Mouse (Mus musculus) kidney, embryonic 14.5 days (tissue): ENCODE data around the gene Capn2. TPM values are rescaled to one million over a fixed set of nuclear protein-coding genes. Genes with fewer than 3 reads are reported as not detected.
A peak's percentile ranks its signal among the peaks of the same experiment; 100 is the strongest.

ENCODE experiments used
- ATAC-seq: fragments of 200-750 bp; cut with Nextera tagmentation; 2 replicates; pipeline ENCODE4 v1.8.0; 2017; ENCODE audit warnings: moderate number of reproducible peaks, mild to moderate bottlenecking, moderate TSS enrichment, moderate library complexity; ENCODE audit not compliant: low FRiP score, low TSS enrichment
- H3K27ac ChIP-seq: fragments of 300-500 bp; sonication (generic); 2 replicates; pipeline ENCODE4 v1.5.1; 2014; ENCODE audit warnings: low read depth, mild to moderate bottlenecking, low read length, moderate library complexity, mixed read lengths
- H3K27me3 ChIP-seq: fragments of 300-500 bp; sonication (generic); 2 replicates; pipeline ENCODE4 v1.6.1; 2014; ENCODE audit warnings: mild to moderate bottlenecking, low read length; ENCODE audit not compliant: control insufficient read depth, insufficient read depth
- H3K36me3 ChIP-seq: fragments of 300-500 bp; sonication (generic); 2 replicates; pipeline ENCODE4 v1.6.1; 2014; ENCODE audit warnings: low read length, mixed read lengths; ENCODE audit not compliant: control insufficient read depth, insufficient read depth
- H3K4me1 ChIP-seq: fragments of 300-500 bp; sonication (generic); 2 replicates; pipeline ENCODE4 v1.6.1; 2014; ENCODE audit warnings: low read length, mixed read lengths; ENCODE audit not compliant: control insufficient read depth, insufficient read depth
- H3K4me2 ChIP-seq: fragments of 300-500 bp; sonication (generic); replicated peaks from 2 replicates; pipeline ENCODE4 v1.6.1; 2014; ENCODE audit warnings: low read depth, mild to moderate bottlenecking, low read length
- H3K4me3 ChIP-seq: fragments of 300-500 bp; sonication (generic); 2 replicates; pipeline ENCODE4 v1.5.1; 2014; ENCODE audit warnings: mild to moderate bottlenecking, low read length
- H3K9ac ChIP-seq: fragments of 300-500 bp; sonication (generic); 2 replicates; pipeline ENCODE4 v1.6.1; 2014; ENCODE audit warnings: low read depth, mild to moderate bottlenecking, low read length, moderate library complexity
- H3K9me3 ChIP-seq: fragments of 300-500 bp; sonication (generic); 2 replicates; pipeline ENCODE4 v1.6.1; 2016; ENCODE audit warnings: low read length; ENCODE audit not compliant: control insufficient read depth
- WGBS: fragments of 180-500 bp; shearing (Covaris S2); extraction: QIAGEN DNeasy Blood & Tissue Kit; methylation state at CpG from one replicate; pipeline ENCODE4 v1.1.7; 2014; 5-methylcytosine and 5-hydroxymethylcytosine counted together
- polyA plus RNA-seq: library from polyadenylated mRNA; unstranded; fragments of >200 nt; fragmentation: Nextera tagmentation; extraction: Ambion mirVana; gene quantifications from 2 replicates; pipeline ENCODE4 v1.2.1, GENCODE M21; 2014

Gene Capn2
- polyA plus RNA-seq, 1 experiment from 2014 or later: 94.7 TPM

GRCm38 (mm10) chr1:182527921-182528858 is 10.8 kb upstream of the Capn2 start:
- Histone ChIP-seq H3K4me1 (peaks cover 15% of the 10 kb centered on the region), H3K36me3 (no peaks in the 10 kb centered on the region), H3K4me2 (peak overlapping the region; percentile 3), H3K27me3 (peaks cover 3% of the 10 kb centered on the region; the same call in 1 of the 2 replicates), H3K4me3 (no peak overlapping the region), H3K9me3 (0 out of 2 replicates have a peak, but pooled peaks cover 2% of the 10 kb centered on the region), H3K9ac (0 out of 2 replicates have a peak overlapping the region, but pooled peaks have one; percentile 7), H3K27ac (no peak overlapping the region)
- ATAC-seq: peak; percentile 73
- 6% methylated on average over 19 of the region's 19 CpGs for WGBS

GRCm38 (mm10) chr1:182527261-182527766 is 9.9 kb upstream of the Capn2 start:
- 35% methylated on average over 13 of the region's 13 CpGs for WGBS
- Histone ChIP-seq H3K27me3 (peaks cover 3% of the 10 kb centered on the region; the same call in 1 of the 2 replicates), H3K4me1 (peaks cover 15% of the 10 kb centered on the region), H3K9ac (0 out of 2 replicates have a peak overlapping the region, but pooled peaks have one; percentile 7), H3K27ac (no peak overlapping the region), H3K9me3 (no peaks in the 10 kb centered on the region), H3K4me3 (no peak overlapping the region), H3K4me2 (no peak overlapping the region; the same call in 1 of the 2 replicates), H3K36me3 (no peaks in the 10 kb centered on the region)
- ATAC-seq: peak; percentile 51; the same call in 1 of the 2 replicates

- H3K4me1 ChIP-seq: peaks cover 19% of the 10 kb centered on the region
- H3K9ac ChIP-seq: no peak overlapping the region
- H3K36me3 ChIP-seq: no peaks in the 10 kb centered on the region
- no peak overlapping the region for H3K4me3 ChIP-seq
- no peak overlapping the region for H3K4me2 ChIP-seq
- 90% methylated on average over 3 of the region's 3 CpGs for WGBS
- no peaks in the 10 kb centered on the region for H3K9me3 ChIP-seq
- H3K27me3 ChIP-seq: peaks cover 3% of the 10 kb centered on the region; the same call in 1 of the 2 replicates
- no peak overlapping the region for H3K27ac ChIP-seq
- ATAC-seq: no peak
Observed at GRCm38 (mm10) chr1:182525601-182526000, 8.2 kb upstream of the Capn2 start.

GRCm38 (mm10) chr1:182523692-182524091 is 6.3 kb upstream of the Capn2 start:
- H3K27ac ChIP-seq: no peak overlapping the region
- no peak for ATAC-seq
- 79% methylated on average over 3 of the region's 3 CpGs for WGBS

GRCm38 (mm10) chr1:182522961-182523360 is 5.6 kb upstream of the Capn2 start:
- Histone ChIP-seq H3K4me3 (no peak overlapping the region), H3K9ac (no peak overlapping the region), H3K27ac (no peak overlapping the region), H3K4me1 (peaks cover 27% of the 10 kb centered on the region), H3K36me3 (no peaks in the 10 kb centered on the region), H3K4me2 (no peak overlapping the region), H3K9me3 (no peaks in the 10 kb centered on the region), H3K27me3 (peaks cover 3% of the 10 kb centered on the region; the same call in 1 of the 2 replicates)
- ATAC-seq: no peak
- 81% methylated on average over 5 of the region's 5 CpGs for WGBS

More at GRCm38 (mm10) chr1:182523692-182524091, 6.3 kb upstream of the Capn2 start:
- no peaks in the 10 kb centered on the region for H3K36me3 ChIP-seq
- H3K4me3 ChIP-seq: no peak overlapping the region
- no peak overlapping the region for H3K4me2 ChIP-seq
- H3K27me3 ChIP-seq: peaks cover 3% of the 10 kb centered on the region; the same call in 1 of the 2 replicates
- H3K9me3 ChIP-seq: no peaks in the 10 kb centered on the region
- H3K4me1 ChIP-seq: peaks cover 33% of the 10 kb centered on the region
- H3K9ac ChIP-seq: no peak overlapping the region

GRCm38 (mm10) chr1:182520938-182521500 is 3.6 kb upstream of the Capn2 start:
- no peak overlapping the region for H3K4me2 ChIP-seq
- no peak overlapping the region for H3K4me3 ChIP-seq
- WGBS: 56% methylated on average over 8 of the region's 8 CpGs
- H3K4me1 ChIP-seq: peaks cover 18% of the 10 kb centered on the region
- ATAC-seq: no peak
- no peak overlapping the region for H3K9ac ChIP-seq
- H3K9me3 ChIP-seq: no peaks in the 10 kb centered on the region
- H3K27me3 ChIP-seq: no peaks in the 10 kb centered on the region
- peak overlapping the region; percentile 79; the same call in 1 of the 2 replicates for H3K27ac ChIP-seq
- no peaks in the 10 kb centered on the region for H3K36me3 ChIP-seq

GRCm38 (mm10) chr1:182520091-182520937 is 2.9 kb upstream of the Capn2 start:
- WGBS: 15% methylated on average over 14 of the region's 14 CpGs
- H3K4me2 ChIP-seq: peak overlapping the region; percentile 23
- peak overlapping the region; percentile 79 for H3K27ac ChIP-seq
- H3K4me3 ChIP-seq: no peak overlapping the region
- no peaks in the 10 kb centered on the region; the same call in 1 of the 2 replicates for H3K36me3 ChIP-seq
- H3K27me3 ChIP-seq: no peaks in the 10 kb centered on the region
- H3K4me1 ChIP-seq: peaks cover 25% of the 10 kb centered on the region
- no peaks in the 10 kb centered on the region for H3K9me3 ChIP-seq
- no peak overlapping the region; the same call in 1 of the 2 replicates for H3K9ac ChIP-seq
- peak; percentile 61 for ATAC-seq

GRCm38 (mm10) chr1:182519341-182519740 is 1.9 kb upstream of the Capn2 start:
- WGBS: 71% methylated on average over 5 of the region's 5 CpGs
- ATAC-seq: no peak
- peaks cover 26% of the 10 kb centered on the region for H3K4me1 ChIP-seq

More at GRCm38 (mm10) chr1:182519341-182519740, 1.9 kb upstream of the Capn2 start:
- Histone ChIP-seq H3K27me3 (no peaks in the 10 kb centered on the region), H3K9me3 (no peaks in the 10 kb centered on the region), H3K9ac (no peak overlapping the region), H3K4me3 (no peak overlapping the region), H3K4me2 (no peak overlapping the region), H3K36me3 (peaks cover 3% of the 10 kb centered on the region; the same call in 1 of the 2 replicates), H3K27ac (peak overlapping the region; percentile 79; the same call in 1 of the 2 replicates)
